Mouse (Mus musculus) forebrain, embryonic 15.5 days (tissue): Measurements from ENCODE around the gene Spryd3. TPM values are rescaled to one million over a fixed set of nuclear protein-coding genes. Genes with fewer than 3 reads are reported as not detected.

ENCODE experiments used
- ATAC-seq: fragments of 200-750 bp; cut with Nextera tagmentation; replicated peaks from 2 replicates; pipeline ENCODE4 v1.8.0; 2017; ENCODE audit warnings: mild to moderate bottlenecking, moderate TSS enrichment, moderate library complexity
- H3K27ac ChIP-seq: fragments of 300-500 bp; sonication (generic); replicated peaks from 2 replicates; pipeline ENCODE4 v1.5.1; 2015; ENCODE audit warnings: mild to moderate bottlenecking, inconsistent platforms
- H3K27me3 ChIP-seq: fragments of 300-500 bp; sonication (generic); 2 replicates; pipeline ENCODE4 v1.6.1; 2015; ENCODE audit warnings: inconsistent platforms
- H3K36me3 ChIP-seq: fragments of 300-500 bp; sonication (generic); 2 replicates; pipeline ENCODE4 v1.6.1; 2015; ENCODE audit warnings: mild to moderate bottlenecking, inconsistent platforms
- H3K4me1 ChIP-seq: fragments of 300-500 bp; sonication (generic); 2 replicates; pipeline ENCODE4 v1.6.1; 2015; ENCODE audit warnings: inconsistent platforms
- H3K4me2 ChIP-seq: fragments of 300-500 bp; sonication (generic); replicated peaks from 2 replicates; pipeline ENCODE4 v1.6.1; 2015; ENCODE audit warnings: mild to moderate bottlenecking, inconsistent platforms
- H3K4me3 ChIP-seq: fragments of 300-500 bp; sonication (generic); 2 replicates; pipeline ENCODE4 v1.5.1; 2015; ENCODE audit warnings: mild to moderate bottlenecking, inconsistent platforms
- H3K9ac ChIP-seq: fragments of 300-500 bp; sonication (generic); replicated peaks from 2 replicates; pipeline ENCODE4 v1.6.1; 2015; ENCODE audit warnings: mild to moderate bottlenecking, inconsistent platforms
- H3K9me3 ChIP-seq: fragments of 300-500 bp; sonication (generic); 2 replicates; pipeline ENCODE4 v1.6.1; 2016; ENCODE audit warnings: inconsistent platforms
- WGBS: fragments of 180-500 bp; shearing (Covaris S2); methylation state at CpG from one replicate; pipeline ENCODE4 v1.1.7; 2015; ENCODE audit warnings: mixed read lengths; 5-methylcytosine and 5-hydroxymethylcytosine counted together
- polyA plus RNA-seq: library from polyadenylated mRNA; unstranded; fragments of >200 nt; fragmentation: Nextera tagmentation; extraction: Ambion mirVana; gene quantifications from 2 replicates; pipeline ENCODE4 v1.2.1, GENCODE M21; 2015

The Spryd3 gene
- polyA plus RNA-seq, 1 experiment from 2014 or later, result 42.9 TPM

DNA sequence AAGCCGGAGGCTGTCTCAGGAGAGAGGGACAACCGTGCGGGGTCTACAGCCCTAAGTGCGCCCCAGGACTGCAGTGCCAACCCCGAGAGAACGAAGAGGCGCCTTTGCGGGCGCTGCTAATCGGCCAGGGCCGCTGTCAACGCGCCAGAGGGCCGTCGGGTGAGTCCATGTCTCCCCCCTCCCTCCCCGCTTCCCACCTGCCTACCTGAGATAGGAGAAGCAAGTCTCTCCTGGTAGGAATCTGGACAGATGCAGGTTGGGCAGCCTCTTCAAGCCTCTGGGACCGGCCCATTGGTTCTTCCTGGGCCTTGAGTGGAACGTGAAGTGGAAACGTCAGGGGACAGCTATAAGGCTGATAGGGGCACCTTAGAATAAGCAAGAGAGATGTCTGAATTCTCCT, 8.7 kb upstream of the Spryd3 start:
- H3K9me3 ChIP-seq, result no peaks in the 10 kb centered on the region
- peaks cover 4% of the 10 kb centered on the region; the same call in 1 of the 2 replicates for H3K4me1 ChIP-seq
- H3K4me2 ChIP-seq, result 0 out of 2 replicates have a peak overlapping the region, but pooled peaks have one; percentile 5
- 0 out of 2 replicates have a peak overlapping the region, but pooled peaks have one; percentile 4 for H3K4me3 ChIP-seq
- H3K27ac ChIP-seq, result no peak overlapping the region
- no peak for ATAC-seq
- H3K9ac ChIP-seq, result no peak overlapping the region
- WGBS, result 14% methylated on average over 19 of the region's 19 CpGs
- peaks cover 30% of the 10 kb centered on the region for H3K27me3 ChIP-seq
- no peaks in the 10 kb centered on the region for H3K36me3 ChIP-seq

DNA sequence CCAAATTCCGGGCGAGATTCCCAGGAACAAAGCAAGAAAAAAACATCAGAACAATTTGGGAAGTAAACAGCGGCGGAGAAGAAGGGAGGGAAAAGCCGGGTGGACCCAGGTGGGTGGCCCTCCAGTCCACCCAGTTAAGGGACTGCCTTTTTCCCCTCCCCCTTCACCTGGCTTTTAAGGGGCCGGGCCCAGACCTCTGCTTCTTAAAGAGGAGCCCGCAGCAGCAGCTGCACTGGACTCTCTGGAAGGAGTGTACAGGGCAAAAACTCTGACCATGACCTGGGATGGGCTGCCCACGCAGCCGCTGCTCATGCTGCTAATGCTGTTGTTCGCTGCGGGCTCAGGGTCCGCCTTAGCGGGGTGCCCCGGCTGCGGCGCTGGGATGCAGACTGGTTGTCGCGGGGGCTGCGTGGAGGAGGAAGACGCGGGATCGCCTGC, 8.3 kb upstream of the Spryd3 start, which contains the start of gene Igfbp6:
Igfbp6 (plus strand) TSS at position 89 of the 438 bp plus-strand sequence.
- Histone ChIP-seq H3K4me1 (peaks cover 4% of the 10 kb centered on the region; the same call in 1 of the 2 replicates), H3K4me3 (0 out of 2 replicates have a peak within 1 kb of the TSS, but pooled peaks have one; percentile 4), H3K27me3 (peaks cover 30% of the 10 kb centered on the region), H3K9me3 (no peaks in the 10 kb centered on the region), H3K27ac (no peak within 1 kb of the TSS), H3K4me2 (0 out of 2 replicates have a peak within 1 kb of the TSS, but pooled peaks have one; percentile 5), H3K36me3 (no peaks in the 10 kb centered on the region), H3K9ac (no peak within 1 kb of the TSS)
- 3% methylated on average over 22 of the region's 22 CpGs for WGBS
- ATAC-seq, result no peak

DNA sequence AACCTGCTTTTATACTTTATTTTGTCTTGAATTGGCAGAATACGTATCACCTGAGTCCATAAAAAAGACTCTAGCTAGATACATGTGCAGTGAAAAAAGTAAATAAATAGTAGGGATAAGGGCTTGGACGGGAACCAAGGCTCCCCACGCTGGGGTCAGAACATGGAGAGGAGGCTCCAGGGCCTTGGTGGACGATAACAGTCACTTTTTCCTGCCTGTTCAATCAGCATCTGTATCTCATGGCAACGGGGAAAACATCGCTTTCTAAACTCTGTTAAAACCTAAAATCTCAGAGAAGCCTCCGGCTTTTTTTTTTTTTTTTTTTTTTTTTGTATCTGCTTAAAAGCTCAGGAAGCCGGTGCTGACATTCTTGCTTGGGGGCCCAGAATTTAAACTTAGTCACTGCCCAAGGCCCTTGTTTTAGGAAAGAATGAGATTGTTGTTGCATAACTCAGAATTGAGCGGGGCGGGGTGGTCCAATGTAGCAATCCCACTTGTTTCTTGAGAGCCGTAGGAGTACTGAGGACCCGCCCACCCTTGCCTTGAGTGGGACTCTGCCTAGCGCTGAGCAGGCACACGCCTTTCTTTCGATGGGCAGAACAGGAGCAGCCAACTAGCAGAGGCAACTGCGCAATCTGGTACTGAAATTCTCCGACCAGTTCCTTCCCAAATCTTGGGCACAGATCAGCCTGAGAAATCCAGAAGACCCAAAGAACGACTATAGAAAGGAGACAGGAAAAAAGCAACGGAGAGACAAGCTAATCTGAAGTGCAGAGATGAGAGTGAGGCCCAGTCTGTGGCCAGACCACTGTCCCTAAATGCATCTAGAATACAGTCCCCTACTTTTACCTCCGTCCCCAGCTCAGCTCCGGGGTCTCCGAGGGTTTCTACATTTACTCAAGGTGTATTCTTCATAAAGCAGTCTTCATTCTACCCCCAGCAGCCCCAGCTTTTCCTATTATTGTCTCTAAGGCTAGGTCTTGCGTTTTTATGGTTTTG, 7.2 kb upstream of the Spryd3 start:
- H3K4me3 ChIP-seq, result no peak overlapping the region
- H3K9ac ChIP-seq, result no peak overlapping the region
- no peaks in the 10 kb centered on the region for H3K36me3 ChIP-seq
- no peaks in the 10 kb centered on the region for H3K9me3 ChIP-seq
- H3K27ac ChIP-seq, result no peak overlapping the region
- H3K4me2 ChIP-seq, result no peak overlapping the region
- no peak for ATAC-seq
- peaks cover 30% of the 10 kb centered on the region for H3K27me3 ChIP-seq
- peaks cover 4% of the 10 kb centered on the region; the same call in 1 of the 2 replicates for H3K4me1 ChIP-seq
- WGBS, result 54% methylated on average over 23 of the region's 23 CpGs

- Histone ChIP-seq H3K36me3 (no peaks in the 10 kb centered on the region), H3K4me2 (no peak overlapping the region), H3K4me3 (no peak overlapping the region), H3K27ac (no peak overlapping the region), H3K9me3 (no peaks in the 10 kb centered on the region), H3K9ac (no peak overlapping the region), H3K27me3 (peaks cover 29% of the 10 kb centered on the region), H3K4me1 (peaks cover 14% of the 10 kb centered on the region)
- ATAC-seq, result no peak
- WGBS, result 92% methylated on average over 5 of the region's 5 CpGs
Observed at GRCm38 (mm10) chr15:102141120-102141519, 5.1 kb upstream of the Spryd3 start.

DNA sequence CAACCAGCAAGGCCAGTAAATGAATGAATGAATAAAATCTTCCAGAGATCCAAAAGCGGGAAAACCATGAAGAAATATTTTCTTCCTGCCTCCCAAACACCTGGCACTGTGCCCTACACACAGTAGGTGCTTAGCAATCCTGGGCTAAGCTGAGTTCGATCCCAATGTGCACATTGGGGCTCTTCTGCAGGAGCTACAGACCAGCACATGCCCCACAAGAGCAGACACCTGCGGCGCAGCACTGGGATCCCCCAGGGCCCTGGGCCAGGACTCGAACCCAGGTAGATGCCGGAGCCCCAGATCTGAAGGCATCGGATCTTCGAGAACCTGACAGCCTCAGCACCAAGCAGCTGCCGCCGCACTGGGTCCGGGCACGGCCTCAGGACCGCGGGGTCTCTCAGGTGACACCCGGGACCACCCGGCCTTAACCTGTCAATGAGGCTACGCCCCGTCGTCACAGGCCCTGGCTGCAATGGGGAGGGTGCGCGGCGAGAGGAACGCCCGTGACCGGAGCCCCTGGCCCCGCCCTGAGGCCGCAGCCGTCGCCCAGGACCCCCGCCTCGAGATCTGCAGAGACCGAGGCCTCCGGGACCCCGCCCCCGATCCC, 409 bp downstream of the Spryd3 start:
- Histone ChIP-seq H3K27me3 (no peaks in the 10 kb centered on the region), H3K4me3 (peak overlapping the region; percentile 98), H3K9ac (peak overlapping the region; percentile 93), H3K36me3 (peaks cover 23% of the 10 kb centered on the region), H3K9me3 (no peaks in the 10 kb centered on the region), H3K27ac (peak overlapping the region; percentile 88), H3K4me2 (peak overlapping the region; percentile 77), H3K4me1 (peaks cover 21% of the 10 kb centered on the region)
- peak; percentile 83 for ATAC-seq
- WGBS, result 2% methylated on average over 35 of the region's 35 CpGs

DNA sequence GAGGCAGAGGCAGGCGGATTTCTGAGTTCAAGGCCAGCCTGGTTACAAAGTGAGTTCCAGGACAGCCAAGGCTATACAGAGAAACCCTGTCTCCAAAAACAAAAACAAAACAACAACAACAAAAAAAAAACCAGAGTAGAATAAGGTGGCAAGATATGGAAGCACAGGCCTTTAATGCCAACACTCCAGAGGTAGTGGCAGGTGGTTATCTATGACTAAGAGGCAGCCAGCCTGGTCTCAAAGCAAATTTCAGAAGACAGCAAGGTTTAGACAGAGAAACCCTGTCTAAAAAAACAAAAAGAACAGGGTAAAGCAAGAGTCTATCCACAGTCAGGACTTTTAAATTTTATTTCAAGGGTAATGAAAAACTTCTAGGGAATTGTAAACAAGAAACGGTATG, 1.3 kb downstream of the Spryd3 start:
- peak overlapping the region; percentile 98; the same call in 1 of the 2 replicates for H3K4me3 ChIP-seq
- no peak overlapping the region; the same call in 1 of the 2 replicates for H3K9ac ChIP-seq
- H3K9me3 ChIP-seq, result no peaks in the 10 kb centered on the region
- peak overlapping the region; percentile 77 for H3K4me2 ChIP-seq
- peaks cover 32% of the 10 kb centered on the region for H3K36me3 ChIP-seq
- no peaks in the 10 kb centered on the region for H3K27me3 ChIP-seq
- no peak overlapping the region for H3K27ac ChIP-seq
- no peak for ATAC-seq
- WGBS, result 93% methylated on average over 2 of the region's 2 CpGs
- peaks cover 21% of the 10 kb centered on the region for H3K4me1 ChIP-seq

GRCm38 (mm10) chr15:102133314-102133713, 2.7 kb downstream of the Spryd3 start:
- no peak for ATAC-seq
- Histone ChIP-seq H3K36me3 (peaks cover 45% of the 10 kb centered on the region), H3K4me3 (no peak overlapping the region), H3K9ac (no peak overlapping the region), H3K27me3 (no peaks in the 10 kb centered on the region), H3K9me3 (no peaks in the 10 kb centered on the region), H3K4me1 (peaks cover 21% of the 10 kb centered on the region), H3K4me2 (no peak overlapping the region), H3K27ac (no peak overlapping the region)
- 93% methylated on average over 9 of the region's 9 CpGs for WGBS

DNA sequence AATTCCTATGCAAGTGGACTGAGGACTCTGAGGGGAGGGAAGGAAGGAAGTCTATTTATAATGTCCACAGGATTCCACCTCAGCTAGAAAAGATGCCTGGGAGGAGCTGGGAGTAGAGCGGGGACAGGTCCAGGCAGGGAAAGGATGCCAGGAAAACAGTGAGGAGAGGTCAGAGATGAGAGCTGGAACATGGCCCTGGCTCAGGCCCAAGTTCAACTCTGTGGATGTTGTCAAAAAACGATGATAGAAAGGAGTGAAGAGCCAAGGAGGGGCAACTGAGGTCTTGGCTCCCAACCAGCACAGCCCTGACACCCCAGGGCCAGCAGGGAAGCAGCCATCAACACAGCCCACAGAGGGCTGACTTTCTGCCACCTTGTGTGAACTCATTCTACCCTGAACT, 9.7 kb downstream of the Spryd3 start:
- ATAC-seq, result no peak
- Histone ChIP-seq H3K9ac (no peak overlapping the region), H3K27ac (no peak overlapping the region), H3K9me3 (no peaks in the 10 kb centered on the region), H3K27me3 (no peaks in the 10 kb centered on the region), H3K4me3 (no peak overlapping the region), H3K4me2 (no peak overlapping the region), H3K36me3 (peaks cover 72% of the 10 kb centered on the region), H3K4me1 (no peaks in the 10 kb centered on the region)
- WGBS, result 73% methylated on average over 2 of the region's 2 CpGs

DNA sequence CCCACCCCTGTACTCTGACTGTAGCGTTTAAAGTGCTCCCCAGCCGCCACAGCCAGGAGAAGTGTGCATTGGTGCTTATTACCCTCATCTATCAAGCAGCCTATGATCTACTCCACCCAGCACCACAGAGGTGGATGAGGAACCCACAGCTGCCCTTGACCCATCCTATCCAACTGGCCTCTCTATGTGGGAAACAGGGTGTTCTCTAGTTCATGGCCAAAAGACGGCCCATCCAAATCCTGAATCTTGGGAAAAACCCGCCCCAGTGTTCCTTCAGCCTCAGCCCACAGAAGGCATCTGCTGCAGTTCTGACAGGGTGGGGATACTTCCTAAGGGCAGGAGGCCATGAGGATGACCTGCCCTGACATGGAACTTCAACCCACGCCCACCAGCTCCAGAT, 15.5 kb downstream of the Spryd3 start:
- Histone ChIP-seq H3K4me2 (no peak overlapping the region), H3K27me3 (no peaks in the 10 kb centered on the region), H3K36me3 (peaks cover 45% of the 10 kb centered on the region), H3K4me3 (no peak overlapping the region), H3K27ac (no peak overlapping the region), H3K9me3 (no peaks in the 10 kb centered on the region), H3K9ac (no peak overlapping the region), H3K4me1 (peaks cover 38% of the 10 kb centered on the region)
- no peak for ATAC-seq
- WGBS, result 79% methylated on average over 5 of the region's 5 CpGs

- Histone ChIP-seq H3K4me1 (peaks cover 39% of the 10 kb centered on the region), H3K4me2 (no peak overlapping the region), H3K36me3 (peaks cover 39% of the 10 kb centered on the region), H3K4me3 (no peak overlapping the region), H3K27ac (0 out of 2 replicates have a peak overlapping the region, but pooled peaks have one; percentile 2), H3K27me3 (no peaks in the 10 kb centered on the region), H3K9me3 (no peaks in the 10 kb centered on the region), H3K9ac (no peak overlapping the region)
- WGBS, result 61% methylated on average over 2 of the region's 2 CpGs
- no peak for ATAC-seq
Observed at GRCm38 (mm10) chr15:102119831-102120170, 16.2 kb downstream of the Spryd3 start.

GRCm38 (mm10) chr15:102119121-102119830, 16.8 kb downstream of the Spryd3 start:
- no peaks in the 10 kb centered on the region for H3K9me3 ChIP-seq
- peaks cover 34% of the 10 kb centered on the region for H3K36me3 ChIP-seq
- H3K27ac ChIP-seq, result 0 out of 2 replicates have a peak overlapping the region, but pooled peaks have one; percentile 19
- H3K4me1 ChIP-seq, result peaks cover 39% of the 10 kb centered on the region
- WGBS, result 79% methylated on average over 8 of the region's 8 CpGs
- no peak overlapping the region for H3K9ac ChIP-seq
- ATAC-seq, result no peak
- no peaks in the 10 kb centered on the region for H3K27me3 ChIP-seq
- no peak overlapping the region for H3K4me2 ChIP-seq
- H3K4me3 ChIP-seq, result no peak overlapping the region
